Mouse (Mus musculus): ENCODE data around the gene Ccdc167. TPM values are rescaled to one million over a fixed set of nuclear protein-coding genes. Genes with fewer than 3 reads are reported as not detected.

Gene Ccdc167
- total RNA-seq, 2 experiments from 2014 or later = 5.0 to 6.6 TPM

Other genes with a start within 250 kb of the Ccdc167 start
- gene Pim1, start 226.3 kb downstream of the Ccdc167 start, total RNA-seq (2021) = 10 to 100 TPM; 11.1 to 17.5 TPM
- not detected for gene Gm17657, start 167.4 kb downstream of the Ccdc167 start, total RNA-seq (2021)
- gene Tbc1d22b, start 167.3 kb downstream of the Ccdc167 start, total RNA-seq (2021) = 1 to 10 TPM; 8.1 to 8.5 TPM
- not detected for gene Tmem217, start 164.7 kb downstream of the Ccdc167 start, total RNA-seq (2021)
- gene Rnf8, start 102.3 kb downstream of the Ccdc167 start, total RNA-seq (2021) = 10 to 100 TPM; 18.1 to 21.0 TPM
- gene Gm28043, start 102.2 kb downstream of the Ccdc167 start, total RNA-seq (2021) = 1 to 10 TPM in 1 of 2 experiments, under 1 TPM in 1; 0.67 to 1.0 TPM
- 10 to 100 TPM; 31.1 to 34.2 TPM for gene Cmtr1, start 56.4 kb downstream of the Ccdc167 start, total RNA-seq (2021)

All from gastrocnemius, postnatal 25 days (tissue).